Mouse (Mus musculus) cerebellum, postnatal 14 days (tissue): ENCODE data around the gene Defa25.
"Not testable (repeated sequence)": the region's sequence is repeated elsewhere in the genome, so short reads cannot be mapped to it uniquely, and the experiment has no call there.

Experiments
- DNase-seq, 2 experiments: peaks; one replicate each; pipeline ENCODE4 v3.0.0; 2021; ENCODE audit warnings: mixed read lengths in 2 of 2

Defa25 gene

DNA sequence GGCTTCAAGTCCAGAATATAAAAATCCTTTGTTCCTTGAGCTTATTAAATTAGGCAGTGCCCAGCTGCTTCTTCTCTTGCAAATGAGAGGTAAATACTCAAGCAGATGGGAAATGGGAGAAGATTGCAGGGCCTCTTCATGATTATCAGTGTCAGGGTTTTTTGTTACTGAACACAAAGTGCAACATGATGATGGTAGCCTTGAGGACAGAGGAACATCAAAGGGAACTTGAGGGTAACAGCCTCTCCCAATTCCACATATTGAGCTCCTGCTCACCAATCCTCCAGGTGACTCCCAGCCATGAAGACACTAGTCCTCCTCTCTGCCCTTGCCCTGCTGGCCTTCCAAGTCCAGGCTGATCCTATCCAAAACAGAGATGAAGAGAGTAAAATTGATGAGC is at the start of gene Defa25:
Gene Defa25, plus strand, starts transcription at position 301 of the 400 bp plus-strand sequence.
- not testable (repeated sequence) for DNase-seq

GRCm38 (mm10) chr8:21054747-21055146 is 29.5 kb upstream of the Defa25 start, which contains the start of gene Defa23:
Defa23 (plus strand) TSS chr8:21055047.
- not testable (repeated sequence) for DNase-seq

- DNase-seq, result not testable (repeated sequence)
Observed at GRCm38 (mm10) chr8:21064738-21065137, 19.5 kb upstream of the Defa25 start, which contains the start of gene Defa35. Defa35 (plus strand) TSS chr8:21065038.

DNA sequence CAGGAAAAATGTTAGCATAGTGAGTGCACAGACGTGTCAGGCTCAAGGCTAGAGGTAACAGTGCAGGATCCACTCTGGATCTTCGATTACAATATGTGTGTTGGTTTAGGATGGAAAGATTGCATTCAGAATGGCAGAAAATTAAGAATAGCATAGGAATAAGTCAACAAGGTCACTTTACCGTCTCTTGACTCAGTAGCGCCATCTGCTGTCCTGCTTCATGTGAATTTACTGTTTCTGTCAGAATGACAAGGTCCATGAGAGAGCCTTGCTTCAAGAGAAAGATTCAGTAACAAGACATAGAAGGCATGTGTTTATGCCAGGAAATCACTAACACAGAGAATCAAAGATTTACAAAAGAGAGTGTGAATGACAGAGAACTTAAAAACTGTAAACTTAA is 8.9 kb downstream of the Defa25 start:
- peak in 1 of 2 experiments; percentile 2 for DNase-seq

GRCm38 (mm10) chr8:21095950-21096349 is 11.7 kb downstream of the Defa25 start, which contains the start of gene Gm14851:
Gm14851 (minus strand) TSS chr8:21096050.
- DNase-seq, result not testable (repeated sequence)

DNA sequence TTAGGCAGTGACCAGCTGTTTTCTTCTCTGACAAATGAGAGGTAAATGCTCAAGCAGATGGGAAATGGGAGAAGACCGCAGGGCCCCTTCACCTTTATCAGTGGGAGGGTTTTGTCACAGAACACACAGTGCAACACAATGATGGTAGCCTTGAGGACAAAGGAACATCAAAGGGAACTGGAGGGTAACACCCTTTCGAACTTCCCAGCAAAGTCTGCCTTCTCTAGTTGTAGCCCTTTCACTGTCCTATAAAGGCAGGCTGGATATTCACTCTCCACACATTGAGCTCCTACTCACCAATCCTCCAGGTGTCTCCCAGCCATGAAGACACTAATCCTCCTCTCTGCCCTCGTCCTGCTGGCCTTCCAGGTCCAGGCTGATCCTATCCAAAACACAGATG is 50.1 kb downstream of the Defa25 start, which contains the start of gene Defa30:
Gene Defa30, plus strand, starts transcription at position 301 of the 400 bp plus-strand sequence.
- DNase-seq, result not testable (repeated sequence)
